Mouse (Mus musculus): ENCODE data around the gene Rapgef3. TPM values are rescaled to one million over a fixed set of nuclear protein-coding genes. Genes with fewer than 3 reads are reported as not detected.

Gene Rapgef3
- total and polyA plus RNA-seq, 3 experiments = 2.5 to 3.4 (median 3.2) TPM

DNA sequence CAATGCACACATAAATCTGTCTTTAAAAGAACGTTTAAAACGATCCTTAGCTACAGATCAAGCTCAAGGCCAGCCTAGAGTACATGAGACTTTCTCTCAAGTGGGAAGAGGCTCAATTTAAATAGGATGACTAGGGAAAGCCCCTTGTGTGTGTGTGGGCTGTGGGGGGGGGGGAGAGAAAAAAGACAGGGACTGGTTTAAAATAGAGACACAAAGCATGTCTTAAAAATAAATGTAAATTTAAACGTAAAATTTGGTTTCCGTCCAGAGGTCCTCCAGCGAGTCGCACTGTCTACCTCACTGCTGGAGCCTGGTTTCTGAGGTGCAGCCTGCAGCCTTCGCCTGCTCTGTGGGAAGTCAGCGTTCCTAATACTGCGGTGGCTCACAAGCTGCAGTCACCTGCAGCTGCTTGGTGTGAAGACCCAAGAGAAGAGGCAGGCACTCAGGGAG is 27.5 kb downstream of the Rapgef3 start:
- peak overlapping the region; percentile 99 for H3K27ac ChIP-seq (ENCODE audit: insufficient read depth, low read depth)
- DNase-seq (ENCODE audit: extremely low read depth) = peak; percentile 82
- peak overlapping the region; percentile 84 for H3K4me2 ChIP-seq (ENCODE audit: insufficient read depth, low read depth, poor library complexity, severe bottlenecking)
- H3K36me3 ChIP-seq (replicated peaks in 1 of 2; ENCODE audit: control insufficient read depth in 1 of 2, insufficient read depth in 1 of 2, low read length in 1 of 2) = peaks cover 12 to 20% of the 10 kb centered on the region in 2 experiments
- peak; percentile 88 for TF ChIP-seq MYC (IDR thresholded peaks at IDR 0.05; ENCODE audit: low read depth, low read length)
- peak; percentile 76 for TF ChIP-seq TCF12 (IDR thresholded peaks at IDR 0.05; ENCODE audit: low read depth, low read length)
- peak; percentile 70 for TF ChIP-seq POLR2A (IDR thresholded peaks at IDR 0.05; ENCODE audit: low read depth, low read length)
- 0 out of 2 replicates have a peak, but pooled peaks have one; percentile 40 for TF ChIP-seq ELF1 (IDR thresholded peaks at IDR 0.05; ENCODE audit: low read depth, low read length)
- TF ChIP-seq NRF1 (IDR thresholded peaks at IDR 0.05; ENCODE audit: low read depth, low read length) = no peak
- TF ChIP-seq JUND (conservative IDR thresholded peaks at IDR 0.05; ENCODE audit: low read depth, low read length) = 0 out of 2 replicates have a peak, but pooled peaks have one; percentile 17
- TF ChIP-seq ZMIZ1 (IDR thresholded peaks at IDR 0.05; ENCODE audit: low read depth, low read length) = peak; percentile 91
- TF ChIP-seq MAZ (IDR thresholded peaks at IDR 0.05; ENCODE audit: low read depth, low read length) = peak; percentile 91
- peak; percentile 70 for TF ChIP-seq MXI1 (IDR thresholded peaks at IDR 0.05; ENCODE audit: low read depth, low read length)
- TF ChIP-seq SIN3A (IDR thresholded peaks at IDR 0.05; ENCODE audit: low read length) = peak; percentile 69
- no peak for TF ChIP-seq RAD21 (IDR thresholded peaks at IDR 0.05; ENCODE audit: low read depth, low read length)
- peak; percentile 34; the same call in 1 of the 2 replicates for TF ChIP-seq CHD1 (IDR thresholded peaks at IDR 0.05; ENCODE audit: low read depth, low read length)
- peak; percentile 11 for TF ChIP-seq SMC3 (IDR thresholded peaks at IDR 0.05; ENCODE audit: low read depth, low read length)
- TF ChIP-seq GABPA (IDR thresholded peaks at IDR 0.05; ENCODE audit: insufficient replicate concordance, low read depth, low read length) = no peak
- peak; percentile 77 for TF ChIP-seq IRF4 (IDR thresholded peaks at IDR 0.05; ENCODE audit: low read depth, low read length)
- no peak for TF ChIP-seq PAX5 (IDR thresholded peaks at IDR 0.05; ENCODE audit: low read length)
- TF ChIP-seq TBP (conservative IDR thresholded peaks at IDR 0.05; ENCODE audit: low read depth, low read length) = peak; percentile 80
- TF ChIP-seq ZKSCAN1 (IDR thresholded peaks at IDR 0.05; ENCODE audit: borderline replicate concordance, low read depth, low read length) = no peak
- TF ChIP-seq EP300 (IDR thresholded peaks at IDR 0.05; ENCODE audit: low read length) = peak; percentile 77
- TF ChIP-seq USF2 (conservative IDR thresholded peaks at IDR 0.05; ENCODE audit: low read depth, low read length) = no peak
- peak; percentile 25; the same call in 1 of the 2 replicates for TF ChIP-seq POLR2AphosphoS2 (IDR thresholded peaks at IDR 0.05; ENCODE audit: low read depth, low read length)
- peak; percentile 69; the same call in 1 of the 2 replicates for TF ChIP-seq NELFE (IDR thresholded peaks at IDR 0.05; ENCODE audit: low read depth, low read length)
- no peak for TF ChIP-seq JUN (IDR thresholded peaks at IDR 0.05; ENCODE audit: insufficient read depth, low read depth, low read length)
- 0 out of 2 replicates have a peak, but pooled peaks have one; percentile 13 for TF ChIP-seq MAFK (IDR thresholded peaks at IDR 0.05; ENCODE audit: insufficient replicate concordance, low read length)
- TF ChIP-seq HCFC1 (IDR thresholded peaks at IDR 0.05; ENCODE audit: low read depth, low read length) = no peak
- no peak for TF ChIP-seq E2F4 (IDR thresholded peaks at IDR 0.05; ENCODE audit: insufficient replicate concordance, low read depth, low read length)
- TF ChIP-seq CHD2 (IDR thresholded peaks at IDR 0.05; ENCODE audit: low read length) = peak; percentile 72
- no peak for TF ChIP-seq USF1 (IDR thresholded peaks at IDR 0.05; ENCODE audit: low read depth, low read length)
- no peak for TF ChIP-seq CTCF (conservative IDR thresholded peaks at IDR 0.05 in 1 of 2, IDR thresholded peaks at IDR 0.05 in 1 of 2; ENCODE audit: low read depth in 2 of 2, low read length in 2 of 2)
- TF ChIP-seq ZNF384 (IDR thresholded peaks at IDR 0.05; ENCODE audit: low read depth, low read length) = peak; percentile 46
- peak; percentile 50; the same call in 1 of the 2 replicates for TF ChIP-seq UBTF (IDR thresholded peaks at IDR 0.05; ENCODE audit: low read depth, low read length)
- peak; percentile 80 for TF ChIP-seq MAX (IDR thresholded peaks at IDR 0.05; ENCODE audit: low read length)
- peak; percentile 91 for TF ChIP-seq MEF2A (IDR thresholded peaks at IDR 0.05; ENCODE audit: borderline replicate concordance, low read depth, low read length)
- peak; percentile 83 for TF ChIP-seq ETS1 (conservative IDR thresholded peaks at IDR 0.05; ENCODE audit: low read depth, low read length)
- peak; percentile 88 for TF ChIP-seq RCOR1 (conservative IDR thresholded peaks at IDR 0.05; ENCODE audit: low read depth, low read length)
- no peak for TF ChIP-seq ZC3H11A (IDR thresholded peaks at IDR 0.05; ENCODE audit: low read depth, low read length)
- peak; percentile 90 for TF ChIP-seq BHLHE40 (IDR thresholded peaks at IDR 0.05; ENCODE audit: low read depth, low read length)
- no peak for TF ChIP-seq KAT2A (IDR thresholded peaks at IDR 0.05; ENCODE audit: insufficient replicate concordance, low read length)
- dilution Hi-C loops (cut with MboI; ENCODE audit: extremely low pct_ligation_motif_present, extremely low pct_unique_long_range_greater_than_20kb, low sequenced_read_pairs) = no loop called here
- peaks cover 18% of the 10 kb centered on the region for H3K9me3 ChIP-seq (replicated peaks; ENCODE audit: low read length)
- no peaks in the 10 kb centered on the region for H3K27me3 ChIP-seq (replicated peaks)
- H3K4me1 ChIP-seq (ENCODE audit: control insufficient read depth in 1 of 2, insufficient read depth in 2 of 2) = peaks cover 44 to 55% of the 10 kb centered on the region in 2 experiments
- peaks cover 14% of the 10 kb centered on the region for H3K79me2 ChIP-seq (replicated peaks; ENCODE audit: control insufficient read depth, extremely low read depth, insufficient read depth, poor library complexity, severe bottlenecking)
- H3K9ac ChIP-seq (ENCODE audit: insufficient read depth, low read depth) = peak overlapping the region; percentile 93
- H3K4me3 ChIP-seq (replicated peaks in 1 of 3; ENCODE audit: low read depth in 2 of 3, low read length in 2 of 3, poor library complexity in 1 of 3) = peak overlapping the region; percentile 58 to 69 (median 60)
- in situ Hi-C loops (cut with MboI; ENCODE audit: low pct_ligation_motif_present, low pct_unique_long_range_greater_than_20kb, low sequenced_read_pairs) = no loop called here
